12 mouse cellular contexts compared by ENCODE assay signal in genomic region chr17:46168318-46168717, GRCm38 (mm10). TPM values are rescaled to one million over a fixed set of nuclear protein-coding genes. Genes with fewer than 3 reads are reported as not detected.
DNase-seq lines count a peak whose midpoint lies in the region; ATAC-seq and TF ChIP-seq lines count a peak whose summit lies in the region.
"Had no signal": no experiment of that assay in that cellular context is flagged by ENCODE, and none has a peak within 500 bp of the region (broad histone marks: within the 10 kb centered on the region; RNA-seq: fewer than 3 reads in every experiment).

No protein-coding gene starts in this region.

- peak; percentile 16 for DNase-seq in adrenal gland, postnatal 14 days
- DNase-seq in adrenal gland, adult 18-20 months (ENCODE audit: low spot score in 2 of 2) = no peak
- DNase-seq in kidney, adult 8-10 months = no peak
- DNase-seq in liver, postnatal 0 days = no peak
- DNase-seq in ovary, postnatal 10 days (ENCODE audit: low spot score) = no peak
- no peak for DNase-seq in urinary bladder, postnatal 4 days (ENCODE audit: low spot score in 2 of 2)
- DNase-seq: kidney, postnatal 25 days; retina, postnatal 1 day had no signal

- H3K27me3 ChIP-seq in kidney, embryonic 15.5 days = no peaks in the 10 kb centered on the region
- no peaks in the 10 kb centered on the region for H3K27me3 ChIP-seq in liver, postnatal 0 days (ENCODE audit: insufficient read depth, low read length)
- H3K27me3 ChIP-seq: stomach, embryonic 15.5 days had no signal

- no peak for TF ChIP-seq EP300 in liver, postnatal 0 days (IDR thresholded peaks at IDR 0.05; ENCODE audit: low read depth)

- H3K9me3 ChIP-seq in kidney, embryonic 15.5 days (replicated peaks) = no peaks in the 10 kb centered on the region
- H3K9me3 ChIP-seq in liver, postnatal 0 days (ENCODE audit: low read length) = no peaks in the 10 kb centered on the region
- H3K9me3 ChIP-seq: stomach, embryonic 15.5 days had no signal

- peak; percentile 44 for ATAC-seq in kidney, embryonic 15.5 days (replicated peaks; ENCODE audit: low FRiP score)
- ATAC-seq in erythroblast, adult 5-6 weeks (replicated peaks; ENCODE audit: low FRiP score, poor library complexity, severe bottlenecking) = peak; percentile 51
- ATAC-seq in liver, postnatal 0 days = peak; percentile 68

- no peak overlapping the region for H3K4me3 ChIP-seq in kidney, embryonic 15.5 days (replicated peaks)
- H3K4me3 ChIP-seq in liver, postnatal 0 days (ENCODE audit: low read depth, low read length) = no peak overlapping the region
- H3K4me3 ChIP-seq: erythroblast, embryonic 14.5 days; stomach, embryonic 15.5 days had no signal

- WGBS in kidney, embryonic 15.5 days = 34% methylated on average over 5 of the region's 5 CpGs
- WGBS in liver, postnatal 0 days (ENCODE audit: insufficient replicate concordance) = 56% methylated on average over 5 of the region's 5 CpGs

- H3K9ac ChIP-seq in kidney, embryonic 15.5 days = no peak overlapping the region
- no peak overlapping the region for H3K9ac ChIP-seq in liver, postnatal 0 days (replicated peaks)
- H3K9ac ChIP-seq: stomach, embryonic 15.5 days had no signal

- peaks cover 99% of the 10 kb centered on the region for H3K36me3 ChIP-seq in kidney, embryonic 15.5 days
- peaks cover 98% of the 10 kb centered on the region for H3K36me3 ChIP-seq in liver, postnatal 0 days (replicated peaks; ENCODE audit: insufficient read depth, low read length)

- peak; percentile 21; the same call in 1 of the 2 replicates for TF ChIP-seq CTCF in liver, postnatal 0 days (IDR thresholded peaks at IDR 0.05; ENCODE audit: low read depth)

- no peak overlapping the region for H3K4me2 ChIP-seq in kidney, embryonic 15.5 days
- no peak overlapping the region for H3K4me2 ChIP-seq in liver, postnatal 0 days (ENCODE audit: low read depth, low read length)
- H3K4me2 ChIP-seq: stomach, embryonic 15.5 days had no signal

- H3K4me1 ChIP-seq in kidney, embryonic 15.5 days = peaks cover under 1% of the 10 kb centered on the region; the same call in 1 of the 2 replicates
- H3K4me1 ChIP-seq in liver, postnatal 0 days (ENCODE audit: insufficient read depth) = peaks cover 2% of the 10 kb centered on the region

- H3K27ac ChIP-seq in kidney, embryonic 15.5 days = peak overlapping the region; percentile 18; the same call in 1 of the 2 replicates
- peak overlapping the region; percentile 20; the same call in 1 of the 2 replicates for H3K27ac ChIP-seq in liver, postnatal 0 days (ENCODE audit: low read depth)
- H3K27ac ChIP-seq: stomach, embryonic 15.5 days had no signal

RNA-seq across cellular contexts. Expression of gene Gtpbp2, which starts 7.5 kb away (rescaled TPM):
- 74.2 and 90.1 TPM in 2 replicates for total RNA-seq in adrenal gland, postnatal 14 days (2021)
- total RNA-seq in adrenal gland, adult 18-20 months (2021) = 10 to 100 TPM; 75.8 to 79.5 TPM
- 36.8 and 44.4 TPM in 2 replicates for polyA plus RNA-seq in kidney, embryonic 15.5 days (2015; fragmentation: Nextera tagmentation; extraction: Ambion mirVana)
- total RNA-seq in erythroblast, adult 5-6 weeks (2015; ENCODE audit: low replicate concordance) = 296 and 371 TPM in 2 replicates
- 714 and 945 TPM in 2 replicates for total RNA-seq in erythroblast, adult 5-6 weeks (2017; ENCODE audit: low replicate concordance)
- polyA plus RNA-seq in liver, postnatal 0 days (2015; fragmentation: Nextera tagmentation; extraction: Ambion mirVana) = 23.4 and 27.5 TPM in 2 replicates

RNA-seq across cellular contexts. Expression of gene Mad2l1bp, which starts 15.0 kb away (rescaled TPM):
- total RNA-seq in adrenal gland, postnatal 14 days (2021) = 10.8 and 13.9 TPM in 2 replicates
- 10 to 100 TPM; 11.9 to 13.3 TPM for total RNA-seq in adrenal gland, adult 18-20 months (2021)
- 37.5 and 39.2 TPM in 2 replicates for polyA plus RNA-seq in kidney, embryonic 15.5 days (2015; fragmentation: Nextera tagmentation; extraction: Ambion mirVana)
- 33.0 and 66.5 TPM in 2 replicates for total RNA-seq in erythroblast, adult 5-6 weeks (2015; ENCODE audit: low replicate concordance)
- 30.2 and 33.7 TPM in 2 replicates for total RNA-seq in erythroblast, adult 5-6 weeks (2017; ENCODE audit: low replicate concordance)
- 25.0 and 25.3 TPM in 2 replicates for polyA plus RNA-seq in liver, postnatal 0 days (2015; fragmentation: Nextera tagmentation; extraction: Ambion mirVana)

RNA-seq across cellular contexts. Expression of gene Rsph9, which starts 24.3 kb away (rescaled TPM):
- total RNA-seq in adrenal gland, postnatal 14 days (2021) = 4.9 and 6.3 TPM in 2 replicates
- total RNA-seq in adrenal gland, adult 18-20 months (2021) = 10 to 100 TPM in 1 of 2 experiments, 1 to 10 TPM in 1; 8.5 to 12.2 TPM
- polyA plus RNA-seq in kidney, embryonic 15.5 days (2015; fragmentation: Nextera tagmentation; extraction: Ambion mirVana) = 11.7 and 12.1 TPM in 2 replicates
- 2.1 TPM in 1 of 2 replicates, not detected in the other for total RNA-seq in erythroblast, adult 5-6 weeks (2015; ENCODE audit: low replicate concordance)
- total RNA-seq in erythroblast, adult 5-6 weeks (2017; ENCODE audit: low replicate concordance) = 0.42 and 7.3 TPM in 2 replicates
- 1.7 and 1.8 TPM in 2 replicates for polyA plus RNA-seq in liver, postnatal 0 days (2015; fragmentation: Nextera tagmentation; extraction: Ambion mirVana)
- polyA plus RNA-seq: erythroblast, embryonic 14.5 days had no signal

RNA-seq across cellular contexts. Expression of gene Polh, which starts 34.1 kb away (rescaled TPM):
- 37.3 and 38.5 TPM in 2 replicates for total RNA-seq in adrenal gland, postnatal 14 days (2021)
- 10 to 100 TPM; 20.4 to 45.3 TPM for total RNA-seq in adrenal gland, adult 18-20 months (2021)
- 16.5 and 17.0 TPM in 2 replicates for polyA plus RNA-seq in kidney, embryonic 15.5 days (2015; fragmentation: Nextera tagmentation; extraction: Ambion mirVana)
- total RNA-seq in erythroblast, adult 5-6 weeks (2015; ENCODE audit: low replicate concordance) = 4.6 and 4.8 TPM in 2 replicates
- 14.9 and 17.8 TPM in 2 replicates for total RNA-seq in erythroblast, adult 5-6 weeks (2017; ENCODE audit: low replicate concordance)
- 6.9 and 8.9 TPM in 2 replicates for polyA plus RNA-seq in liver, postnatal 0 days (2015; fragmentation: Nextera tagmentation; extraction: Ambion mirVana)

RNA-seq across cellular contexts. Expression of gene Xpo5, which starts 34.3 kb away (rescaled TPM):
- total RNA-seq in adrenal gland, postnatal 14 days (2021) = 61.0 and 67.9 TPM in 2 replicates
- total RNA-seq in adrenal gland, adult 18-20 months (2021) = 10 to 100 TPM; 45.7 to 85.4 TPM
- 41.9 and 44.8 TPM in 2 replicates for polyA plus RNA-seq in kidney, embryonic 15.5 days (2015; fragmentation: Nextera tagmentation; extraction: Ambion mirVana)
- total RNA-seq in erythroblast, adult 5-6 weeks (2015; ENCODE audit: low replicate concordance) = 9.0 and 15.3 TPM in 2 replicates
- total RNA-seq in erythroblast, adult 5-6 weeks (2017; ENCODE audit: low replicate concordance) = 11.7 and 14.9 TPM in 2 replicates
- polyA plus RNA-seq in liver, postnatal 0 days (2015; fragmentation: Nextera tagmentation; extraction: Ambion mirVana) = 7.4 and 8.7 TPM in 2 replicates
